Comparison of ENCODE assay signal across 32 mouse cellular contexts in the genomic region with DNA sequence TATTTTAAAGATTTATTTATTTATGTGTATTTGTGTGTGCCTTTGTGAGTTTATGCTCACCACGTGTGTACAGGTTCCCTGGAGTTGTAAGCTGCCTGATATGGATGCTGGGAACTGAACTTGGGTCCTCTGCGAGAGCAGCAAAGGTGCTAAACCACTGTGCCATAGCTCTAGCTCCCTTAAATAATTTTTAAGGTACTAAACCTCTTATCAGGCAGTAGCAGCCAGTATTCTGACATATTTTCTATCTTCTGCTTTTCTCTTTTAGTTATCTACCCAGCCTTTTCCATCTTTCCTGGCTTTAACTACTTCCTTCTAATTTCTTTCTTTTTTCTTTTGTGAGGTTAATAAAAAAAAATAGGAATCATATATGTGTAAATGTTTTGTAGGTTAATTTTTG. TPM values are rescaled to one million over a fixed set of nuclear protein-coding genes. Genes with fewer than 3 reads are reported as not detected.
DNase-seq lines count a peak whose midpoint lies in the region; ATAC-seq and TF ChIP-seq lines count a peak whose summit lies in the region.
"Had no signal": no experiment of that assay in that cellular context is flagged by ENCODE, and none has a peak within 500 bp of the region (broad histone marks: within the 10 kb centered on the region; RNA-seq: fewer than 3 reads in every experiment).

No protein-coding gene starts in this region.

- peaks cover 68% of the 10 kb centered on the region for H3K4me1 ChIP-seq in G1E (ENCODE audit: insufficient read depth, low read depth, low read length)
- H3K4me1 ChIP-seq in liver, embryonic 14.5 days (replicated peaks; ENCODE audit: control insufficient read depth in 2 of 2, insufficient read depth in 2 of 2, low read length in 1 of 2), result peaks cover 32 to 36% of the 10 kb centered on the region in 2 experiments
- H3K4me1 ChIP-seq in liver, postnatal 0 days (ENCODE audit: insufficient read depth), result peaks cover 16% of the 10 kb centered on the region; the same call in 1 of the 2 replicates
- H3K4me1 ChIP-seq in kidney, adult 2 months (ENCODE audit: control insufficient read depth, insufficient read depth, low read length), result peaks cover 10% of the 10 kb centered on the region; the same call in 1 of the 2 replicates
- H3K4me1 ChIP-seq: embryonic facial prominence, embryonic 15.5 days; heart, embryonic 12.5 days; heart, embryonic 15.5 days had no signal

- no peak for TF ChIP-seq POLR2A in kidney, adult 2 months (IDR thresholded peaks at IDR 0.05; ENCODE audit: low read depth, low read length)

- peak overlapping the region; percentile 16; the same call in 1 of the 2 replicates for H3K4me2 ChIP-seq in liver, embryonic 14.5 days (ENCODE audit: low read depth)
- no peak overlapping the region for H3K4me2 ChIP-seq in liver, postnatal 0 days (ENCODE audit: low read depth, low read length)
- H3K4me2 ChIP-seq: embryonic facial prominence, embryonic 12.5 days; embryonic facial prominence, embryonic 15.5 days; heart, embryonic 12.5 days; heart, embryonic 15.5 days; hindbrain, embryonic 14.5 days had no signal

- peak; percentile 8; the same call in 1 of the 2 replicates for ATAC-seq in G1E (ENCODE audit: extremely low read depth, insufficient number of reproducible peaks, low FRiP score, poor library complexity, severe bottlenecking)
- ATAC-seq in liver, embryonic 14.5 days (ENCODE audit: insufficient read depth), result peak; percentile 46
- no peak for ATAC-seq in liver, postnatal 0 days
- no peak for ATAC-seq in inflammation-experienced regulatory T-cells, adult 6 months
- ATAC-seq in activated CD4-positive, CD25-positive, alpha-beta regulatory T cell, adult 4 months, result no peak
- ATAC-seq: forebrain, embryonic 14.5 days; forebrain, postnatal 0 days; hindbrain, postnatal 0 days; Patski had no signal

- H3K36me3 ChIP-seq in G1E (replicated peaks), result peaks cover 78% of the 10 kb centered on the region
- H3K36me3 ChIP-seq in liver, embryonic 14.5 days (replicated peaks; ENCODE audit: control insufficient read depth, insufficient read depth, low read depth), result peaks cover 12% of the 10 kb centered on the region
- H3K36me3 ChIP-seq in liver, postnatal 0 days (replicated peaks; ENCODE audit: insufficient read depth, low read length), result peaks cover 11% of the 10 kb centered on the region
- no peaks in the 10 kb centered on the region for H3K36me3 ChIP-seq in kidney, adult 2 months (ENCODE audit: control insufficient read depth, insufficient read depth, low read length)
- H3K36me3 ChIP-seq: embryonic facial prominence, embryonic 12.5 days had no signal

- TF ChIP-seq CTCF in G1E (IDR thresholded peaks at IDR 0.05; ENCODE audit: low read depth, low read length), result no peak
- TF ChIP-seq CTCF in liver, embryonic 14.5 days (IDR thresholded peaks at IDR 0.05; ENCODE audit: low read depth), result no peak
- no peak for TF ChIP-seq CTCF in liver, postnatal 0 days (IDR thresholded peaks at IDR 0.05; ENCODE audit: low read depth)
- no peak for TF ChIP-seq CTCF in kidney, adult 2 months (conservative IDR thresholded peaks at IDR 0.05; ENCODE audit: insufficient read depth, insufficient read length, low read depth, low read length)

- DNase-seq in G1E (ENCODE audit: low spot score) (no peak), MEL-GATA-1-ER (ENCODE audit: extremely low read depth, low read depth) (peak; percentile 87)
- DNase-seq in liver, embryonic 14.5 days (ENCODE audit: low read depth in 3 of 3, low spot score in 3 of 3), result no peak
- no peak for DNase-seq in liver, postnatal 0 days
- DNase-seq in kidney, adult 2 months, result no peak
- DNase-seq: adrenal gland, adult 2 months; adrenal gland, postnatal 14 days; B cell, adult 2 months; cerebellum, adult 11 months; cerebellum, adult 2 months; cerebellum, adult 9-11 months; cerebellum, postnatal 25 days; forebrain, postnatal 0 days; gastrocnemius, postnatal 25 days; heart, adult 18-20 months; heart, postnatal 10 days; heart, postnatal 36 days had no signal

- 25% methylated on average over 2 of the region's 2 CpGs for WGBS in liver, embryonic 14.5 days (ENCODE audit: insufficient replicate concordance)
- 63% methylated on average over 2 of the region's 2 CpGs for WGBS in liver, postnatal 0 days (ENCODE audit: insufficient replicate concordance)
- 89% methylated on average over 2 of the region's 2 CpGs for WGBS in kidney, adult 2 months

- H3K27ac ChIP-seq in liver, embryonic 14.5 days, result peak overlapping the region; percentile 55
- H3K27ac ChIP-seq in liver, postnatal 0 days (ENCODE audit: low read depth), result no peak overlapping the region
- H3K27ac ChIP-seq in kidney, adult 2 months (ENCODE audit: insufficient read depth, low read depth, low read length), result no peak overlapping the region
- H3K27ac ChIP-seq: embryonic facial prominence, embryonic 12.5 days; embryonic facial prominence, embryonic 15.5 days; heart, embryonic 15.5 days; hindbrain, embryonic 14.5 days; hindbrain, postnatal 0 days had no signal

- H3K9ac ChIP-seq in liver, embryonic 14.5 days (replicated peaks), result no peak overlapping the region
- no peak overlapping the region for H3K9ac ChIP-seq in liver, postnatal 0 days (replicated peaks)
- H3K9ac ChIP-seq: embryonic facial prominence, embryonic 12.5 days; embryonic facial prominence, embryonic 15.5 days; forebrain, postnatal 0 days; heart, embryonic 12.5 days; heart, embryonic 15.5 days; hindbrain, embryonic 14.5 days had no signal

- H3K4me3 ChIP-seq in G1E (ENCODE audit: low read depth, low read length), result no peak overlapping the region
- no peak overlapping the region for H3K4me3 ChIP-seq in liver, embryonic 14.5 days (ENCODE audit: insufficient read depth in 1 of 2, low read depth in 2 of 2, low read length in 2 of 2)
- H3K4me3 ChIP-seq in liver, postnatal 0 days (ENCODE audit: low read depth, low read length), result no peak overlapping the region
- no peak overlapping the region for H3K4me3 ChIP-seq in kidney, adult 2 months (ENCODE audit: insufficient read depth, low read depth, low read length)
- H3K4me3 ChIP-seq: embryonic facial prominence, embryonic 12.5 days; embryonic facial prominence, embryonic 15.5 days; heart, embryonic 12.5 days; heart, embryonic 15.5 days had no signal

- peak; percentile 58 for TF ChIP-seq EP300 in liver, embryonic 14.5 days (IDR thresholded peaks at IDR 0.05; ENCODE audit: low read depth)
- peak; percentile 59; the same call in 1 of the 2 replicates for TF ChIP-seq EP300 in liver, postnatal 0 days (IDR thresholded peaks at IDR 0.05; ENCODE audit: low read depth)

- H3K27me3 ChIP-seq in G1E (ENCODE audit: insufficient read depth, low read length), result no peaks in the 10 kb centered on the region
- H3K27me3 ChIP-seq in liver, embryonic 14.5 days (ENCODE audit: control insufficient read depth, insufficient read depth, low read length), result no peaks in the 10 kb centered on the region
- H3K27me3 ChIP-seq in liver, postnatal 0 days (ENCODE audit: insufficient read depth, low read length), result no peaks in the 10 kb centered on the region
- H3K27me3 ChIP-seq in kidney, adult 2 months (replicated peaks; ENCODE audit: control insufficient read depth, insufficient read depth, low read length), result no peaks in the 10 kb centered on the region
- H3K27me3 ChIP-seq: CH12.LX; embryonic facial prominence, embryonic 12.5 days; embryonic facial prominence, embryonic 15.5 days; heart, embryonic 12.5 days; heart, embryonic 15.5 days; Patski had no signal

- H3K9me3 ChIP-seq in G1E (replicated peaks), result no peaks in the 10 kb centered on the region
- H3K9me3 ChIP-seq in liver, embryonic 14.5 days (ENCODE audit: control insufficient read depth, low read length), result no peaks in the 10 kb centered on the region
- no peaks in the 10 kb centered on the region for H3K9me3 ChIP-seq in liver, postnatal 0 days (ENCODE audit: low read length)
- H3K9me3 ChIP-seq: embryonic facial prominence, embryonic 12.5 days; embryonic facial prominence, embryonic 15.5 days; heart, embryonic 12.5 days; heart, embryonic 15.5 days had no signal

RNA-seq across cellular contexts. Expression of a gene that starts 20.1 kb away (rescaled TPM):
- 356 and 366 TPM in 2 replicates for total RNA-seq in G1E (2014; fragmentation: Nextera tagmentation)
- total RNA-seq in G1E (2017), result 111 and 145 TPM in 2 replicates
- 14.3 and 26.3 TPM in 2 replicates for polyA plus RNA-seq in G1E (2012)
- polyA plus RNA-seq in liver, embryonic 14.5 days (2012; rRNA removed), result 5.1 and 7.2 TPM in 2 replicates
- polyA plus RNA-seq in liver, embryonic 14.5 days (2014; fragmentation: Nextera tagmentation; extraction: Ambion mirVana), result 5.2 and 6.6 TPM in 2 replicates
- polyA plus RNA-seq in liver, postnatal 0 days (2015; fragmentation: Nextera tagmentation; extraction: Ambion mirVana), result 3.2 and 3.4 TPM in 2 replicates
- polyA plus RNA-seq in inflammation-experienced regulatory T-cells, adult 6 months (2017; shearing (Covaris generic)), result 10 to 100 TPM; 15.4 to 24.0 (median 19.5) TPM
- polyA plus RNA-seq in kidney, adult 2 months (2012; rRNA removed), result 4.4 and 5.0 TPM in 2 replicates
- polyA plus RNA-seq in activated CD4-positive, CD25-positive, alpha-beta regulatory T cell, adult 4 months (2017; shearing (Covaris generic)), result 10 to 100 TPM; 16.6 to 17.6 TPM

RNA-seq across cellular contexts. Expression of a gene that starts 28.1 kb away (rescaled TPM):
- total RNA-seq in G1E (2014; fragmentation: Nextera tagmentation) (7.4 and 7.8 TPM in 2 replicates), G1E (2017) (13.2 and 28.9 TPM in 2 replicates)
- 251 and 369 TPM in 2 replicates for polyA plus RNA-seq in G1E (2012)
- 4.4 and 6.8 TPM in 2 replicates for polyA plus RNA-seq in liver, embryonic 14.5 days (2012; rRNA removed)
- polyA plus RNA-seq in liver, embryonic 14.5 days (2014; fragmentation: Nextera tagmentation; extraction: Ambion mirVana), result 0.81 and 1.5 TPM in 2 replicates
- polyA plus RNA-seq in liver, postnatal 0 days (2015; fragmentation: Nextera tagmentation; extraction: Ambion mirVana), result 0.09 and 0.89 TPM in 2 replicates
- polyA plus RNA-seq in inflammation-experienced regulatory T-cells, adult 6 months (2017; shearing (Covaris generic)), result not detected
- 0.33 and 0.41 TPM in 2 replicates for polyA plus RNA-seq in kidney, adult 2 months (2012; rRNA removed)
- not detected for polyA plus RNA-seq in activated CD4-positive, CD25-positive, alpha-beta regulatory T cell, adult 4 months (2017; shearing (Covaris generic))
- total RNA-seq: adrenal gland, adult 2 months; adrenal gland, postnatal 14 days; common myeloid progenitor, adult 5-6 weeks; gastrocnemius, adult 8-10 months; heart, adult 18-20 months; heart, postnatal 10 days; heart, postnatal 36 days had no signal
- polyA plus RNA-seq: gonadal fat pad, adult 2 months; hindbrain, embryonic 11.5 days had no signal

Comparison
In these comparisons a context has a peak if more than half of its experiments do, and no peak if none do; other contexts are left out.
1. ATAC-seq: peak in G1E (single experiment) and liver, embryonic 14.5 days (single experiment); none in liver, postnatal 0 days (single experiment), inflammation-experienced regulatory T-cells, adult 6 months (single experiment) and activated CD4-positive, CD25-positive, alpha-beta regulatory T cell, adult 4 months (single experiment).
2. RNA of a gene that starts 28.1 kb away (polyA plus RNA-seq): 251 to 369 TPM in G1E; 0.81 to 6.8 TPM in liver, embryonic 14.5 days, 0.09 to 0.89 TPM in liver, postnatal 0 days, 0.33 to 0.41 TPM in kidney, adult 2 months, not detected in inflammation-experienced regulatory T-cells, adult 6 months and not detected in activated CD4-positive, CD25-positive, alpha-beta regulatory T cell, adult 4 months; every median in the first group is over 10 times any median in the second.